In genomic region chr14:27303294-27303693, GRCm38 (mm10) we compare ENCODE assay signal across 21 mouse cellular contexts.
DNase-seq lines count a peak whose midpoint lies in the region; ATAC-seq lines count a peak whose summit lies in the region.
"Had no signal": no experiment of that assay in that cellular context is flagged by ENCODE, and none has a peak within 500 bp of the region (broad histone marks: within the 10 kb centered on the region; RNA-seq: fewer than 3 reads in every experiment).

No protein-coding gene starts in this region.

- H3K9me3 ChIP-seq in midbrain, embryonic 11.5 days (ENCODE audit: control insufficient read depth, low read length), result no peaks in the 10 kb centered on the region
- no peaks in the 10 kb centered on the region for H3K9me3 ChIP-seq in midbrain, embryonic 13.5 days
- H3K9me3 ChIP-seq: embryonic facial prominence, embryonic 10.5 days; embryonic facial prominence, embryonic 12.5 days; forebrain, embryonic 13.5 days; forebrain, embryonic 15.5 days had no signal

- H3K4me1 ChIP-seq in midbrain, embryonic 11.5 days (ENCODE audit: control insufficient read depth, insufficient read depth, low read length), result no peaks in the 10 kb centered on the region
- no peaks in the 10 kb centered on the region for H3K4me1 ChIP-seq in midbrain, embryonic 13.5 days (replicated peaks)
- H3K4me1 ChIP-seq: embryonic facial prominence, embryonic 10.5 days; embryonic facial prominence, embryonic 12.5 days; forebrain, embryonic 13.5 days; forebrain, embryonic 15.5 days had no signal

- peak; percentile 6 for DNase-seq in midbrain, embryonic 11.5 days (ENCODE audit: low spot score, missing footprints)
- DNase-seq in spleen, postnatal 4 days (ENCODE audit: low spot score in 2 of 2), result no peak
- DNase-seq in adrenal gland, postnatal 25 days, result no peak
- DNase-seq in urinary bladder, postnatal 36 days (ENCODE audit: low spot score in 2 of 2), result no peak
- DNase-seq: adrenal gland, adult 2 months; adrenal gland, postnatal 10 days; adrenal gland, postnatal 36 days; B cell, adult 2 months; cerebellum, adult 11-12 months; cerebellum, adult 2 months; cerebellum, adult 9-10 months; cerebellum, postnatal 10 days; cerebellum, postnatal 25 days; forebrain, postnatal 0 days had no signal

- no peaks in the 10 kb centered on the region for H3K36me3 ChIP-seq in midbrain, embryonic 11.5 days (ENCODE audit: control insufficient read depth, insufficient read depth, low read length)
- no peaks in the 10 kb centered on the region for H3K36me3 ChIP-seq in midbrain, embryonic 13.5 days
- H3K36me3 ChIP-seq: embryonic facial prominence, embryonic 10.5 days; embryonic facial prominence, embryonic 12.5 days; forebrain, embryonic 15.5 days had no signal

- no peak for ATAC-seq in midbrain, embryonic 11.5 days (ENCODE audit: low FRiP score)
- no peak for ATAC-seq in midbrain, embryonic 13.5 days
- peak; percentile 72 for ATAC-seq in CD4-positive, CD25-positive, alpha-beta regulatory T cell, adult 4 months
- peak; percentile 48 for ATAC-seq in activated CD4-positive, CD25-positive, alpha-beta regulatory T cell, adult 4 months
- ATAC-seq: forebrain, embryonic 13.5 days; forebrain, embryonic 15.5 days; forebrain, postnatal 0 days had no signal

- H3K27ac ChIP-seq in midbrain, embryonic 11.5 days (ENCODE audit: low read depth, low read length), result no peak overlapping the region
- H3K27ac ChIP-seq in midbrain, embryonic 13.5 days, result no peak overlapping the region
- H3K27ac ChIP-seq: embryonic facial prominence, embryonic 10.5 days; embryonic facial prominence, embryonic 12.5 days; forebrain, embryonic 13.5 days; forebrain, embryonic 15.5 days had no signal

- H3K4me3 ChIP-seq in midbrain, embryonic 11.5 days (ENCODE audit: low read depth, low read length), result no peak overlapping the region
- H3K4me3 ChIP-seq in midbrain, embryonic 13.5 days (replicated peaks), result no peak overlapping the region
- H3K4me3 ChIP-seq: embryonic facial prominence, embryonic 10.5 days; embryonic facial prominence, embryonic 12.5 days; forebrain, embryonic 13.5 days; forebrain, embryonic 15.5 days had no signal

- 83% methylated on average over 4 of the region's 4 CpGs for WGBS in midbrain, embryonic 11.5 days
- 85% methylated on average over 4 of the region's 4 CpGs for WGBS in midbrain, embryonic 13.5 days

- no peak overlapping the region for H3K9ac ChIP-seq in midbrain, embryonic 11.5 days (ENCODE audit: low read length)
- H3K9ac ChIP-seq in midbrain, embryonic 13.5 days (replicated peaks), result no peak overlapping the region
- H3K9ac ChIP-seq: embryonic facial prominence, embryonic 12.5 days; forebrain, embryonic 13.5 days; forebrain, embryonic 15.5 days; forebrain, postnatal 0 days had no signal

- no peak overlapping the region for H3K4me2 ChIP-seq in midbrain, embryonic 11.5 days
- H3K4me2 ChIP-seq in midbrain, embryonic 13.5 days (replicated peaks), result no peak overlapping the region
- H3K4me2 ChIP-seq: embryonic facial prominence, embryonic 12.5 days; forebrain, embryonic 13.5 days; forebrain, embryonic 15.5 days had no signal

- H3K27me3 ChIP-seq in midbrain, embryonic 11.5 days (ENCODE audit: control insufficient read depth, insufficient read depth, low read length), result no peaks in the 10 kb centered on the region
- H3K27me3 ChIP-seq in midbrain, embryonic 13.5 days, result no peaks in the 10 kb centered on the region
- H3K27me3 ChIP-seq: embryonic facial prominence, embryonic 12.5 days; forebrain, embryonic 13.5 days; forebrain, embryonic 15.5 days had no signal

Comparison
In these comparisons a context has a peak if more than half of its experiments do, and no peak if none do; other contexts are left out.
1. ATAC-seq: peak in CD4-positive, CD25-positive, alpha-beta regulatory T cell, adult 4 months (single experiment) and activated CD4-positive, CD25-positive, alpha-beta regulatory T cell, adult 4 months (single experiment); none in midbrain, embryonic 11.5 days (single experiment) and midbrain, embryonic 13.5 days (single experiment).